Mouse (Mus musculus) intestine, postnatal 0 days (tissue): ENCODE data around the gene Rnf43. TPM values are rescaled to one million over a fixed set of nuclear protein-coding genes. Genes with fewer than 3 reads are reported as not detected.

Experiments
- ATAC-seq: fragments of 200-750 bp; cut with Nextera tagmentation; 2 replicates; pipeline ENCODE4 v1.8.0; 2017; ENCODE audit warnings: mild to moderate bottlenecking, moderate TSS enrichment, moderate library complexity
- H3K27ac ChIP-seq: fragments of 300-500 bp; sonication (generic); 2 replicates; pipeline ENCODE4 v1.5.1; 2014; ENCODE audit warnings: mild to moderate bottlenecking, low read depth, low read length, moderate library complexity
- H3K27me3 ChIP-seq: fragments of 300-500 bp; sonication (generic); replicated peaks from 2 replicates; pipeline ENCODE4 v1.6.1; 2014; ENCODE audit warnings: low read length, mixed read lengths; ENCODE audit not compliant: control insufficient read depth, insufficient read depth
- H3K36me3 ChIP-seq: fragments of 300-500 bp; sonication (generic); 2 replicates; pipeline ENCODE4 v1.6.1; 2014; ENCODE audit warnings: mild to moderate bottlenecking, moderate library complexity; ENCODE audit not compliant: control insufficient read depth, insufficient read depth
- H3K4me1 ChIP-seq: fragments of 300-500 bp; sonication (generic); replicated peaks from 2 replicates; pipeline ENCODE4 v1.6.1; 2014; ENCODE audit warnings: antibody characterized with exemption, low read length, mixed read lengths; ENCODE audit not compliant: control insufficient read depth, insufficient read depth
- H3K4me2 ChIP-seq: fragments of 300-500 bp; sonication (generic); replicated peaks from 2 replicates; pipeline ENCODE4 v1.6.1; 2014; ENCODE audit warnings: low read depth, mild to moderate bottlenecking, moderate library complexity
- H3K4me3 ChIP-seq: fragments of 300-500 bp; sonication (generic); 2 replicates; pipeline ENCODE4 v1.5.1; 2014; ENCODE audit warnings: low read depth, low read length
- H3K9ac ChIP-seq: fragments of 300-500 bp; sonication (generic); 2 replicates; pipeline ENCODE4 v1.6.1; 2014; ENCODE audit warnings: mild to moderate bottlenecking, low read depth, low read length
- H3K9me3 ChIP-seq: fragments of 300-500 bp; sonication (generic); 2 replicates; pipeline ENCODE4 v1.6.1; 2016; ENCODE audit warnings: mixed run types; ENCODE audit not compliant: control insufficient read depth
- CTCF ChIP-seq: sonication (generic); IDR thresholded peaks from 2 replicates; pipeline ENCODE4 v1.5.1; 2016; ENCODE audit warnings: low read depth, mild to moderate bottlenecking, control low read depth, antibody characterized with exemption, moderate library complexity
- WGBS: fragments of 180-500 bp; shearing (Covaris S2); extraction: QIAGEN DNeasy Blood & Tissue Kit; methylation state at CpG from one replicate; pipeline ENCODE4 v1.1.7; 2014; 5-methylcytosine and 5-hydroxymethylcytosine counted together
- polyA plus RNA-seq: library from polyadenylated mRNA; unstranded; fragments of >200 nt; fragmentation: Nextera tagmentation; extraction: Ambion mirVana; gene quantifications from 2 replicates; pipeline ENCODE4 v1.2.1, GENCODE M21; 2015

Rnf43 gene
- polyA plus RNA-seq, 1 experiment from 2014 or later = 10.7 TPM

DNA sequence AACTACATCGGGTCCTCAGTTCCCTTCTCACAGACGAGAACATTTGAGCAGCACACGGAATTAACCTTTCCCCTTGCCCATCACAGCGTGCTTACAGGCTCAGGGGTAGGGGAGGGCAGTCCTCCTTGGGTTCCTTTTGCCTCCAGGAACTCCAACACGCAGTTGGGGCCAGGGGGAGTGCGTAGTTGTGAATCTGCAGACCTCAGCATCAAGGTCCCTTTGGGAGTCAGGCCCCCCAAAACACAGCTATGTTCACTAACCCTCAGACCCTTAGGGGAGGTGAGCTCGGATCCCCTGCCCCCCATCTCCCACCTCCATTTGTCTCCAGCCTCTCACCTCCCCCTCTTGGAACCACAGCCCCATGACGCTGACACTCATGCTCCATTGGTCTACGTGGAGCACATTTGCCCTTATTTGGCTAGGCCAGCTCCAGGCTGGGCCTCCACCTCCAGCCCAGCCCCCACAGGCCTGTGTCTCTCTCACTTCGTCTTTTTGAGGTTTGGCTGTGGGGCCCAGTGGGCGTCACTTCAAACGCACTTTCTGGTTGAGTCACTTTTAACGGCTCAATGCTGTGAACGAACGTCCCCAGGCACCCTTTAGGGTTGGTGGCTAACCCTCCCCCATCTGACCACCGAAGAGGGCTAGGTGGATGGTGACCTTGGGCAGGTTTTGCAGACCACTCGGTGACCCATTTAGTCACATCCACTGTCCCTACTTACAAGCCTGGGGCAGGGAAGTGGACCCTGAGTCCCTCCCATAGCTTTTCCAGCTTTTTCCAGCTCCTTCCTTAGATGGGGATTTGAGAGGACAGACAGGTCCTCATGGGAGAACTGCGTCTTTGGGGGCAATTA is 86.9 kb downstream of the Rnf43 start:
- no peaks in the 10 kb centered on the region for H3K27me3 ChIP-seq
- H3K27ac ChIP-seq = no peak overlapping the region
- no peak for TF ChIP-seq CTCF
- peaks cover 5% of the 10 kb centered on the region; the same call in 1 of the 2 replicates for H3K36me3 ChIP-seq
- peak overlapping the region; percentile 48; the same call in 1 of the 2 replicates for H3K4me2 ChIP-seq
- H3K4me1 ChIP-seq = no peaks in the 10 kb centered on the region
- WGBS = 49% methylated on average over 18 of the region's 18 CpGs
- H3K9ac ChIP-seq = no peak overlapping the region
- no peak overlapping the region for H3K4me3 ChIP-seq
- peak; percentile 47 for ATAC-seq
- H3K9me3 ChIP-seq = no peaks in the 10 kb centered on the region

DNA sequence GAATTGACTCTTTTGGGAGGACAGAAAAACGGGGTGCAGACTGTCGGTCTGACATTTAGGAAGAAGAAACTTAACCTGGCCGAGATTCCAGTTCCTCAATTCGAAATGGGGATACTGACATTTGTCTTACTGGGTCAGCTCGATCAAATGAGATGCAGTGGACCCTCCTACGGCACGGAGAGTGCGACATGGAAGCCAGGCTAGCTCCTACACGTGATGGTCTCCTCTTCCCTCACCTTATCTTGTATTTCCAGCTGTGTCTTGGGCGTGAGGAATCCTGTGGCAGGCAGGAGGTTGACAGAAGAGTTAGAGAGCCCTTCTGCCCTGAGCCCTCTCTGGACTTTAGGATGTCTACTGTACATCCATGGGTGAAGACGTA is 87.5 kb downstream of the Rnf43 start:
- Histone ChIP-seq H3K36me3 (no peaks in the 10 kb centered on the region), H3K4me1 (no peaks in the 10 kb centered on the region), H3K9ac (no peak overlapping the region), H3K9me3 (no peaks in the 10 kb centered on the region), H3K4me3 (no peak overlapping the region), H3K4me2 (no peak overlapping the region; the same call in 1 of the 2 replicates), H3K27ac (no peak overlapping the region), H3K27me3 (no peaks in the 10 kb centered on the region)
- ATAC-seq = no peak
- no peak for TF ChIP-seq CTCF
- WGBS = 77% methylated on average over 11 of the region's 11 CpGs

- no peak overlapping the region for H3K4me3 ChIP-seq
- no peak overlapping the region for H3K4me2 ChIP-seq
Measured at GRCm38 (mm10) chr11:87750521-87750920, 88.0 kb downstream of the Rnf43 start.

DNA sequence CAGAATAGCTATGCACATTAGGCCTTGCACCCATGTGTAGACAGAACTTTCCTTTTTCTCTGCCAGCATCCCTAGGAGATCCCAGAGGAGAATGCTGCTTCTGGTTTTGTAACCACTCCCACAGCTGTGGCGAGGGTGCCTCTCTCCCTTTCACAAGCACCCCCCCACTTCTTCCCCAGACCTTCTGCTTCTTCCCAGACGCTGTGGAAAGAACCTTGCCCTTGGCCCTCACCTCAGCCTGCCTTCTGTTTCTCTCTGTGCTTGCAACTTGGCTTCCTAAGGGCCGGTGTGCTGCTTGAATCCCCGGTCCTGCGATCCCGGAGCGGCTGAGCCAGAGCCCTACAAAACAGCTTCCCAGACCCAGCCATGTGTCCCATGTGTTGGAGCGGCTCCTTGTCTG is 88.5 kb downstream of the Rnf43 start:
- Histone ChIP-seq H3K36me3 (no peaks in the 10 kb centered on the region), H3K4me1 (no peaks in the 10 kb centered on the region), H3K9ac (no peak overlapping the region), H3K4me3 (no peak overlapping the region), H3K4me2 (no peak overlapping the region), H3K9me3 (no peaks in the 10 kb centered on the region), H3K27me3 (no peaks in the 10 kb centered on the region), H3K27ac (0 out of 2 replicates have a peak overlapping the region, but pooled peaks have one; percentile 54)
- ATAC-seq = no peak
- TF ChIP-seq CTCF = no peak
- 76% methylated on average over 8 of the region's 8 CpGs for WGBS

More at GRCm38 (mm10) chr11:87750521-87750920, 88.0 kb downstream of the Rnf43 start:
- Histone ChIP-seq H3K9ac (no peak overlapping the region), H3K36me3 (no peaks in the 10 kb centered on the region), H3K27ac (no peak overlapping the region), H3K9me3 (no peaks in the 10 kb centered on the region), H3K4me1 (no peaks in the 10 kb centered on the region), H3K27me3 (no peaks in the 10 kb centered on the region)
- TF ChIP-seq CTCF = no peak
- ATAC-seq = no peak
- WGBS = 56% methylated on average over 3 of the region's 3 CpGs

DNA sequence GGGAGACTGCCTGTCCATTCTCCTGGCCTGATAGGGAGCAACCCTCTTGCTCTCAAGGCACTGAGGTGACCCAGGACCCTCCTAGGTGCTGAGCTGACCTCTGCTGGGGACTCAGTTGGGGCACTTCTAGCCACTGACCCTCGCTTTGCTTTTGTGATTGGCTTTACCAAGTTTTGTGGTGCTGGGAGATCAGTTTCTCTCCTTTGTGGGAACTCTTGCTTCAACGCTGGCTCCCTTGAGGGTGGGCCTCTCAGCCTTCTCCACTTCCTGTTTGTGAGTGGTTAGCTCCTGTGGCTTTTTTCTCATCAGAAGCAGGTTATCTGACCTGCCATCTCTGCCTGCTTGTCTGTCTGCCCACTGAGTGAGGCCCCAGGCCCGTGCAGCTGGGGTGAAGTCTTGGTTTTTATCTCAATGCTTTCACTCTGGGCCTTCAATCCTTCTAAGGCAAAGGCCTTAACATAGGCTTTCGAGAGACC is 89.0 kb downstream of the Rnf43 start:
- 50% methylated on average over 4 of the region's 4 CpGs for WGBS
- no peak for TF ChIP-seq CTCF
- Histone ChIP-seq H3K36me3 (no peaks in the 10 kb centered on the region), H3K27me3 (no peaks in the 10 kb centered on the region), H3K27ac (0 out of 2 replicates have a peak overlapping the region, but pooled peaks have one; percentile 54), H3K4me3 (no peak overlapping the region), H3K9ac (no peak overlapping the region), H3K4me1 (no peaks in the 10 kb centered on the region), H3K4me2 (no peak overlapping the region), H3K9me3 (no peaks in the 10 kb centered on the region)
- ATAC-seq = no peak

GRCm38 (mm10) chr11:87752307-87752706 is 89.8 kb downstream of the Rnf43 start:
- Histone ChIP-seq H3K27me3 (no peaks in the 10 kb centered on the region), H3K4me3 (no peak overlapping the region), H3K36me3 (no peaks in the 10 kb centered on the region), H3K9ac (no peak overlapping the region), H3K9me3 (no peaks in the 10 kb centered on the region), H3K4me1 (no peaks in the 10 kb centered on the region), H3K4me2 (no peak overlapping the region), H3K27ac (no peak overlapping the region)
- WGBS = 85% methylated on average over 1 of the region's 1 CpGs
- ATAC-seq = no peak
- TF ChIP-seq CTCF = no peak
